Mouse (Mus musculus) stomach, postnatal 0 days (tissue): ENCODE measurements at regions not wholly inside any gene's neighbourhood (a gene's known extent, or its start where the extent isn't known, plus 50 kb on each side); places are given as distances from the start of the nearest gene placed in this dataset.

Source experiments
- CTCF ChIP-seq: IDR thresholded peaks from 2 replicates; pipeline ENCODE4 v1.5.1; 2016; ENCODE audit warnings: antibody characterized with exemption, low read depth, mild to moderate bottlenecking, moderate library complexity
- EP300 ChIP-seq: optimal IDR thresholded peaks from 2 replicates; pipeline ENCODE3; 2016; ENCODE audit warnings: antibody characterized with exemption

GRCm38 (mm10) chr14:48903526-48903925 lies 162.4 kb upstream of the Ap5m1 start:
- TF ChIP-seq CTCF, result no peak
- no peak for TF ChIP-seq EP300
